Mouse (Mus musculus) midbrain, embryonic 14.5 days (tissue): ENCODE results near the gene Lamtor2. TPM values are rescaled to one million over a fixed set of nuclear protein-coding genes. Genes with fewer than 3 reads are reported as not detected.

Experiments used
- ATAC-seq: fragments of 200-750 bp; cut with Nextera tagmentation; 2 replicates; pipeline ENCODE4 v1.8.0; 2017; ENCODE audit warnings: moderate number of reproducible peaks, moderate library complexity; ENCODE audit not compliant: low FRiP score, low TSS enrichment
- DNase-seq: peaks from one replicate; pipeline ENCODE4 v3.0.0-alpha.2; 2015
- H3K27ac ChIP-seq: fragments of 300-500 bp; sonication (generic); replicated peaks from 2 replicates; pipeline ENCODE4 v1.5.1; 2014; ENCODE audit warnings: mild to moderate bottlenecking, low read depth, low read length, moderate library complexity
- H3K27me3 ChIP-seq: fragments of 300-500 bp; sonication (generic); 2 replicates; pipeline ENCODE4 v1.6.1; 2014; ENCODE audit warnings: low read length, control low read depth, mixed read lengths; ENCODE audit not compliant: control insufficient read depth, insufficient read depth
- H3K36me3 ChIP-seq: fragments of 300-500 bp; sonication (generic); 2 replicates; pipeline ENCODE4 v1.6.1; 2014; ENCODE audit warnings: low read length, control low read depth; ENCODE audit not compliant: control insufficient read depth, insufficient read depth
- H3K4me1 ChIP-seq: fragments of 300-500 bp; sonication (generic); 2 replicates; pipeline ENCODE4 v1.6.1; 2014; ENCODE audit warnings: mild to moderate bottlenecking, antibody characterized with exemption, low read length, control low read depth; ENCODE audit not compliant: control insufficient read depth, insufficient read depth
- H3K4me2 ChIP-seq: fragments of 300-500 bp; sonication (generic); 2 replicates; pipeline ENCODE4 v1.6.1; 2014; ENCODE audit warnings: mild to moderate bottlenecking, low read length, moderate library complexity
- H3K4me3 ChIP-seq: fragments of 300-500 bp; sonication (generic); replicated peaks from 2 replicates; pipeline ENCODE4 v1.5.1; 2014; ENCODE audit warnings: low read depth, low read length
- H3K9ac ChIP-seq: fragments of 300-500 bp; sonication (generic); replicated peaks from 2 replicates; pipeline ENCODE4 v1.6.1; 2014; ENCODE audit warnings: mild to moderate bottlenecking, low read length, moderate library complexity
- H3K9me3 ChIP-seq: fragments of 300-500 bp; sonication (generic); 2 replicates; pipeline ENCODE4 v1.6.1; 2016; ENCODE audit warnings: low read length, control low read depth, mixed read lengths; ENCODE audit not compliant: control insufficient read depth
- WGBS: fragments of 180-500 bp; shearing (Covaris S2); extraction: QIAGEN DNeasy Blood & Tissue Kit; methylation state at CpG from one replicate; pipeline ENCODE4 v1.1.7; 2014; 5-methylcytosine and 5-hydroxymethylcytosine counted together
- polyA plus RNA-seq: library from polyadenylated mRNA; unstranded; fragments of >200 nt; fragmentation: Nextera tagmentation; extraction: Ambion mirVana; gene quantifications from 2 replicates; pipeline ENCODE4 v1.2.1, GENCODE M21; 2014

The Lamtor2 gene
- polyA plus RNA-seq, 1 experiment from 2014 or later, result 93.4 TPM

GRCm38 (mm10) chr3:88571856-88572255, 19.0 kb upstream of the Lamtor2 start:
- WGBS, result 76% methylated on average over 1 of the region's 1 CpGs
- ATAC-seq (no peak), DNase-seq (no peak)
- Histone ChIP-seq H3K9me3 (no peaks in the 10 kb centered on the region), H3K9ac (no peak overlapping the region), H3K4me3 (no peak overlapping the region), H3K4me1 (no peaks in the 10 kb centered on the region), H3K36me3 (peaks cover 34% of the 10 kb centered on the region), H3K27me3 (no peaks in the 10 kb centered on the region), H3K4me2 (no peak overlapping the region), H3K27ac (no peak overlapping the region)

DNA sequence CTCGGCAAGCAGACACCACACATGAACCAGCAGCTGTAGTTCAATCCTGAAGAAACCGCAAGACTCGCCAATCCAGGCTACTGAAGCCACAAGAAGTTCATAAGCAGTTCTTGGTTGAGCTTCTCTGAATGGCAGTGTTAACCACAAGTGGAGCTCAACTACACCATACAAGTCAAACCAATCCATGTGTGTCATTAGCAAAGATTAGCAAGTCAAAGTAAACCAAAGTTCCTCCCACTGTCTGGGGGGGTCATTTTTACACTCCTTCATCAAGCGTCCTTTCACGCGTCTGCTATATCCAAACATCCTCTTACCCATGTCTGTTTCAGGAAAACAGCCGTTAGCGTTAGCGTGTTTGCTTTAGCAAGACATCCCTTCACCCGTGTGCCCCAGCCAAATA, 17.5 kb upstream of the Lamtor2 start:
- no peak overlapping the region for H3K27ac ChIP-seq
- no peaks in the 10 kb centered on the region for H3K4me1 ChIP-seq
- H3K9ac ChIP-seq, result no peak overlapping the region
- H3K36me3 ChIP-seq, result peaks cover 49% of the 10 kb centered on the region
- no peak overlapping the region for H3K4me3 ChIP-seq
- no peaks in the 10 kb centered on the region for H3K27me3 ChIP-seq
- no peak for ATAC-seq
- H3K4me2 ChIP-seq, result no peak overlapping the region
- 97% methylated on average over 10 of the region's 10 CpGs for WGBS
- no peak for DNase-seq
- H3K9me3 ChIP-seq, result no peaks in the 10 kb centered on the region

- Histone ChIP-seq H3K4me1 (no peaks in the 10 kb centered on the region), H3K27me3 (no peaks in the 10 kb centered on the region), H3K9ac (no peak overlapping the region), H3K4me3 (no peak overlapping the region), H3K9me3 (no peaks in the 10 kb centered on the region), H3K4me2 (no peak overlapping the region), H3K27ac (no peak overlapping the region), H3K36me3 (peaks cover 56% of the 10 kb centered on the region)
- ATAC-seq (no peak), DNase-seq (no peak)
- 95% methylated on average over 5 of the region's 5 CpGs for WGBS
These were observed 16.8 kb upstream of the Lamtor2 start for GRCm38 (mm10) chr3:88569694-88570093.

DNA sequence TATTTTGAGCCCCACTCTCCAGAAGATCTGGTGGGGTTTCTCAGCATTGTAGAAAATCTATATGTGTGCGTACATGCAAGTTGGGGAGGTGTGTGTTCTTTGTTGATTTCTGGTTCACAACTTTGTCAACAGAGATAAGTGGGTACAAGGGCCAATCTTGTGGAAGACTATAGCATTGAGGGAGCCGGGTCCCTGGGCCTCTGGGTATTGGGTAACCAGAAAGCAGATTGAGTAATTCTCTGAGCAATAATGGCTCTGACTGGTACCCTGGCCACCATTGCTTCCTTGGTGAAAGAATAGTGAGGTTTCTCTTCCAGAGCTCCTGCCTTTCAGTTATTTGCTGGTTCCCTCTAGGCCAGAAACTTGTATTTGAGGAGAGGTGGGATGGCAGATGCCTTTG, 16.2 kb upstream of the Lamtor2 start:
- Histone ChIP-seq H3K27me3 (no peaks in the 10 kb centered on the region), H3K9ac (no peak overlapping the region), H3K4me2 (no peak overlapping the region), H3K36me3 (peaks cover 62% of the 10 kb centered on the region), H3K9me3 (no peaks in the 10 kb centered on the region), H3K4me3 (no peak overlapping the region), H3K4me1 (no peaks in the 10 kb centered on the region), H3K27ac (no peak overlapping the region)
- ATAC-seq, result no peak
- no peak for DNase-seq
- 99% methylated on average over 2 of the region's 2 CpGs for WGBS

DNA sequence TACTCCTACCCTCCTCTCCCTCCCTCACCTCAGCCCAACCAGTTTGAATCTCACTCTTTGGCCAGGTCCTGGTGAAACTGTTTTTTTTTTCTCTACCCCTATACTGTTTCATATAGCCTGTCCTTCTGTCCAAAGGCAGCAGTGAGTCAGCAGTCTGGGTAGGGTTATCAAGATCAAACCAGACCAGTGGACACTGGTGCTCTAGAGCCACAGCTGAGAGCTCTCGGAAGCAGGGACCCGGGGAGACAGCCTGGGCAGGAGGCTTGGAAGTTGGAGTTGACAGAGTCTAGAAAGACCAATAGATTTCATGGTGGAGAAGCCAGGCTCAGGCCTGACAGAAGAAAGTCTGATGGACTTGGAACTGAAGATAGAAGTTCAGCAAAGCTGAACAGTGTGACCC, 15.7 kb upstream of the Lamtor2 start:
- no peak overlapping the region for H3K27ac ChIP-seq
- H3K36me3 ChIP-seq, result peaks cover 66% of the 10 kb centered on the region
- H3K9me3 ChIP-seq, result no peaks in the 10 kb centered on the region
- H3K27me3 ChIP-seq, result no peaks in the 10 kb centered on the region
- 98% methylated on average over 2 of the region's 2 CpGs for WGBS
- H3K4me1 ChIP-seq, result no peaks in the 10 kb centered on the region
- ATAC-seq (no peak), DNase-seq (no peak)
- H3K9ac ChIP-seq, result no peak overlapping the region
- no peak overlapping the region for H3K4me3 ChIP-seq
- no peak overlapping the region for H3K4me2 ChIP-seq

GRCm38 (mm10) chr3:88567892-88568291, 15.0 kb upstream of the Lamtor2 start:
- WGBS, result 96% methylated on average over 6 of the region's 6 CpGs
- Histone ChIP-seq H3K9ac (no peak overlapping the region), H3K4me2 (no peak overlapping the region), H3K27ac (no peak overlapping the region), H3K4me3 (no peak overlapping the region), H3K4me1 (no peaks in the 10 kb centered on the region), H3K27me3 (no peaks in the 10 kb centered on the region), H3K36me3 (peaks cover 74% of the 10 kb centered on the region), H3K9me3 (no peaks in the 10 kb centered on the region)
- ATAC-seq (no peak), DNase-seq (no peak)

DNA sequence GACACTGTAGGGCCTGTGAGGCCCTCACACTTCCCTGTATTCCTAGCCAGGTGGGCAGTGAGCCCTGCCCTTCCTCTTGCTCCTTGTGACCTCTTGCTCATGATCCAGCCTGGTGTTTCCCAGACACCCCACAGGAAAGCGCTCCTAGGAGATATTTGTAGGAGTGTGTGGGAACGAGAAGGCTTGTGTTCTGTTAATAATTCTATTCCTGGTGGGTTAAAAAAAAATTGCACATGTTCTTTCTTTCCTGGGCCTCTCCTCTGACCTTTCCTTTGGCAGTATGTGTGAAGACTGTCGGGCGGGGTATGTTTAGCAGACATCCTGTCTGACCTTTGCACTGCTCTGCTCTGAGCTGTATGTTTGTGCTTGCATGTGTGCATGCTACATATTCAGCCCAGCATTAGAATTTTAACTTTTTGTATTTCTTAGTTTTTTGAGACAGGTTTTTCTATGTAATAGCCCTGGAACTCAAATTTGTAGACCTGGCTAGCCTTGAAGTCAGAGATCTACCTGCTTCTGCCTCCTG, 13.7 kb upstream of the Lamtor2 start:
- Histone ChIP-seq H3K4me1 (no peaks in the 10 kb centered on the region), H3K27me3 (no peaks in the 10 kb centered on the region), H3K9me3 (no peaks in the 10 kb centered on the region), H3K4me3 (no peak overlapping the region), H3K36me3 (peaks cover 86% of the 10 kb centered on the region), H3K27ac (no peak overlapping the region), H3K9ac (no peak overlapping the region), H3K4me2 (no peak overlapping the region)
- WGBS, result 90% methylated on average over 4 of the region's 4 CpGs
- ATAC-seq (no peak), DNase-seq (no peak)

DNA sequence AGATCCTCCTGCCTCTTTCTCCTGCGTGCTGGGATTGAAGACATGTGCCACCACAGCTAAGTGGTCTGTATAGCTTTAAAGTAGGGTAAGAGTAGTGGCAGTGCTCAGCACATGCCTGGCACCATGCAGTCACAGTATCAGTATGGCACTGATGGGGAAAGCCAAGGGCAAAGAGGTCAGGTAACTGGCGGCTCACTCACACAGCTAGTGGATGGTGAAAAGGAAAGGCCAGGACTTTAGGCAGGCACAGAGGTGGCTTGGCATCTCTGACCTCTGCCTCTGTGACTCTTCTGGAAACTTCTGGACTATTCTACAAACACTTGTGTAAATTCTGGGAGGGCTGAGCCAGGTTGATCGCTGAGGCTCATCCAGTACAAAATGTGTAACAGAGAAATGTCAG, 13.2 kb upstream of the Lamtor2 start:
- no peak overlapping the region for H3K27ac ChIP-seq
- DNase-seq (no peak), ATAC-seq (no peak)
- H3K9me3 ChIP-seq, result no peaks in the 10 kb centered on the region
- no peak overlapping the region for H3K4me2 ChIP-seq
- WGBS, result 96% methylated on average over 3 of the region's 3 CpGs
- H3K4me1 ChIP-seq, result no peaks in the 10 kb centered on the region
- no peak overlapping the region for H3K9ac ChIP-seq
- no peaks in the 10 kb centered on the region for H3K27me3 ChIP-seq
- H3K36me3 ChIP-seq, result peaks cover 88% of the 10 kb centered on the region
- H3K4me3 ChIP-seq, result no peak overlapping the region

GRCm38 (mm10) chr3:88563966-88564365, 11.1 kb upstream of the Lamtor2 start:
- Histone ChIP-seq H3K4me2 (no peak overlapping the region), H3K36me3 (peaks cover 95% of the 10 kb centered on the region), H3K4me3 (no peak overlapping the region), H3K9me3 (no peaks in the 10 kb centered on the region), H3K9ac (no peak overlapping the region), H3K27ac (no peak overlapping the region), H3K4me1 (no peaks in the 10 kb centered on the region), H3K27me3 (no peaks in the 10 kb centered on the region)
- DNase-seq (no peak), ATAC-seq (no peak)
- WGBS, result 86% methylated on average over 7 of the region's 7 CpGs
